Mouse (Mus musculus): ENCODE measurements around the gene Gpr63. TPM values are rescaled to one million over a fixed set of nuclear protein-coding genes. Genes with fewer than 3 reads are reported as not detected.
A peak's percentile ranks its signal among the peaks of the same experiment; 100 is the strongest.
"Not testable (repeated sequence)": the region's sequence is repeated elsewhere in the genome, so short reads cannot be mapped to it uniquely, and the experiment has no call there.

Gpr63 gene
- 1.6 and 2.0 TPM in 2 replicates for polyA plus RNA-seq (2015; fragmentation: Nextera tagmentation; extraction: Ambion mirVana)

- Histone ChIP-seq H3K27me3 (replicated peaks) (no peaks in the 10 kb centered on the region), H3K4me2 (peak within 1 kb of the TSS; percentile 71), H3K9ac (peak within 1 kb of the TSS; percentile 85), H3K9me3 (no peaks in the 10 kb centered on the region), H3K36me3 (replicated peaks) (no peaks in the 10 kb centered on the region), H3K4me1 (peaks cover 8% of the 10 kb centered on the region), H3K4me3 (peak within 1 kb of the TSS; percentile 73), H3K27ac (peak within 1 kb of the TSS; percentile 92)
- WGBS: under 1% methylated on average over 57 of the region's 78 CpGs
- peak; percentile 99 for ATAC-seq (replicated peaks)
These were observed at the start of gene Gpr63 for GRCm38 (mm10) chr4:24966299-24966991. Gene Gpr63, plus strand, starts transcription at chr4:24966407.

GRCm38 (mm10) chr4:24920006-24920577 is 46.1 kb upstream of the Gpr63 start:
- WGBS: 68% methylated on average over 5 of the region's 5 CpGs
- no peaks in the 10 kb centered on the region for H3K27me3 ChIP-seq (replicated peaks)
- no peak for ATAC-seq (replicated peaks)

GRCm38 (mm10) chr4:24924726-24925125 is 41.5 kb upstream of the Gpr63 start:
- H3K9ac ChIP-seq: no peak overlapping the region
- H3K9me3 ChIP-seq: no peaks in the 10 kb centered on the region
- no peak overlapping the region for H3K4me2 ChIP-seq
- no peak overlapping the region for H3K27ac ChIP-seq
- H3K27me3 ChIP-seq (replicated peaks): no peaks in the 10 kb centered on the region
- H3K4me3 ChIP-seq: no peak overlapping the region
- no peaks in the 10 kb centered on the region for H3K4me1 ChIP-seq
- H3K36me3 ChIP-seq (replicated peaks): no peaks in the 10 kb centered on the region
- no peak for ATAC-seq (replicated peaks)
- WGBS: 74% methylated on average over 2 of the region's 2 CpGs

More at GRCm38 (mm10) chr4:24920006-24920577, 46.1 kb upstream of the Gpr63 start:
- Histone ChIP-seq H3K4me1 (no peaks in the 10 kb centered on the region), H3K9me3 (no peaks in the 10 kb centered on the region), H3K27ac (no peak overlapping the region), H3K9ac (no peak overlapping the region), H3K4me3 (no peak overlapping the region), H3K4me2 (no peak overlapping the region), H3K36me3 (replicated peaks) (no peaks in the 10 kb centered on the region)

- 84% methylated on average over 5 of the region's 5 CpGs for WGBS
- Histone ChIP-seq H3K36me3 (replicated peaks) (no peaks in the 10 kb centered on the region), H3K9ac (no peak overlapping the region), H3K9me3 (no peaks in the 10 kb centered on the region), H3K4me1 (no peaks in the 10 kb centered on the region), H3K27ac (no peak overlapping the region), H3K4me2 (no peak overlapping the region), H3K27me3 (replicated peaks) (no peaks in the 10 kb centered on the region), H3K4me3 (no peak overlapping the region)
- no peak for ATAC-seq (replicated peaks)
These were observed 37.9 kb upstream of the Gpr63 start for GRCm38 (mm10) chr4:24928260-24928780.

GRCm38 (mm10) chr4:24928926-24929325 is 37.3 kb upstream of the Gpr63 start:
- no peak overlapping the region for H3K9ac ChIP-seq
- no peak for ATAC-seq (replicated peaks)
- no peaks in the 10 kb centered on the region for H3K9me3 ChIP-seq
- H3K27me3 ChIP-seq (replicated peaks): no peaks in the 10 kb centered on the region
- no peaks in the 10 kb centered on the region for H3K36me3 ChIP-seq (replicated peaks)
- H3K4me1 ChIP-seq: no peaks in the 10 kb centered on the region
- no peak overlapping the region for H3K27ac ChIP-seq
- WGBS: 85% methylated on average over 5 of the region's 5 CpGs
- H3K4me3 ChIP-seq: no peak overlapping the region
- H3K4me2 ChIP-seq: no peak overlapping the region

GRCm38 (mm10) chr4:24942728-24943424 is 23.3 kb upstream of the Gpr63 start:
- Histone ChIP-seq H3K4me3 (no peak overlapping the region), H3K27ac (0 out of 2 replicates have a peak overlapping the region, but pooled peaks have one; percentile 38)

GRCm38 (mm10) chr4:24965918-24966298 is 299 bp upstream of the Gpr63 start:
- H3K27ac ChIP-seq: peak overlapping the region; percentile 92
- no peak for ATAC-seq (replicated peaks)
- H3K9ac ChIP-seq: peak overlapping the region; percentile 85
- peak overlapping the region; percentile 73 for H3K4me3 ChIP-seq
- H3K4me2 ChIP-seq: peak overlapping the region; percentile 71
- H3K4me1 ChIP-seq: peaks cover 8% of the 10 kb centered on the region
- WGBS: 9% methylated on average over 8 of the region's 8 CpGs
- no peaks in the 10 kb centered on the region for H3K36me3 ChIP-seq (replicated peaks)
- H3K9me3 ChIP-seq: no peaks in the 10 kb centered on the region
- no peaks in the 10 kb centered on the region for H3K27me3 ChIP-seq (replicated peaks)

More at GRCm38 (mm10) chr4:24942728-24943424, 23.3 kb upstream of the Gpr63 start:
- Histone ChIP-seq H3K9ac (no peak overlapping the region), H3K4me1 (no peaks in the 10 kb centered on the region), H3K4me2 (no peak overlapping the region), H3K36me3 (replicated peaks) (no peaks in the 10 kb centered on the region), H3K9me3 (no peaks in the 10 kb centered on the region), H3K27me3 (replicated peaks) (no peaks in the 10 kb centered on the region)
- no peak for ATAC-seq (replicated peaks)
- WGBS: 35% methylated on average over 6 of the region's 6 CpGs

- peak overlapping the region; percentile 73 for H3K4me3 ChIP-seq
- no peak for ATAC-seq (replicated peaks)
- H3K9ac ChIP-seq: peak overlapping the region; percentile 85; the same call in 1 of the 2 replicates
- H3K27ac ChIP-seq: no peak overlapping the region
- H3K27me3 ChIP-seq (replicated peaks): no peaks in the 10 kb centered on the region
- peaks cover 8% of the 10 kb centered on the region for H3K4me1 ChIP-seq
- no peaks in the 10 kb centered on the region for H3K9me3 ChIP-seq
- no peaks in the 10 kb centered on the region for H3K36me3 ChIP-seq (replicated peaks)
- H3K4me2 ChIP-seq: peak overlapping the region; percentile 71
- WGBS: 16% methylated on average over 7 of the region's 7 CpGs
These were observed 1.0 kb downstream of the Gpr63 start for GRCm38 (mm10) chr4:24967251-24967650.

- Histone ChIP-seq H3K4me1 (no peaks in the 10 kb centered on the region), H3K9me3 (no peaks in the 10 kb centered on the region), H3K4me3 (no peak overlapping the region), H3K27me3 (replicated peaks) (no peaks in the 10 kb centered on the region), H3K9ac (no peak overlapping the region), H3K36me3 (replicated peaks) (no peaks in the 10 kb centered on the region), H3K4me2 (no peak overlapping the region), H3K27ac (no peak overlapping the region)
- 43% methylated on average over 4 of the region's 4 CpGs for WGBS
- ATAC-seq (replicated peaks): no peak
These were observed 12.4 kb downstream of the Gpr63 start for GRCm38 (mm10) chr4:24978589-24978988.

- H3K4me3 ChIP-seq: no peak overlapping the region
- 87% methylated on average over 5 of the region's 5 CpGs for WGBS
- H3K27me3 ChIP-seq (replicated peaks): no peaks in the 10 kb centered on the region
- no peak for ATAC-seq (replicated peaks)
- no peak overlapping the region for H3K9ac ChIP-seq
- H3K4me1 ChIP-seq: no peaks in the 10 kb centered on the region
- no peaks in the 10 kb centered on the region for H3K9me3 ChIP-seq
- no peak overlapping the region for H3K27ac ChIP-seq
- no peak overlapping the region for H3K4me2 ChIP-seq
- no peaks in the 10 kb centered on the region for H3K36me3 ChIP-seq (replicated peaks)
These were observed 19.4 kb downstream of the Gpr63 start for GRCm38 (mm10) chr4:24985612-24986011.

- H3K36me3 ChIP-seq (replicated peaks): no peaks in the 10 kb centered on the region
- 85% methylated on average over 2 of the region's 2 CpGs for WGBS
These were observed 25.3 kb downstream of the Gpr63 start for GRCm38 (mm10) chr4:24991475-24991874.

GRCm38 (mm10) chr4:25009328-25009727 is 43.1 kb downstream of the Gpr63 start:
- WGBS: 91% methylated on average over 8 of the region's 8 CpGs
- H3K9ac ChIP-seq; ATAC-seq (replicated peaks); H3K9me3 ChIP-seq; H3K4me2 ChIP-seq; H3K27ac ChIP-seq; H3K4me3 ChIP-seq; H3K4me1 ChIP-seq; H3K27me3 ChIP-seq (replicated peaks): not testable (repeated sequence)
- peaks cover 14% of the 10 kb centered on the region; the same call in 1 of the 2 replicates for H3K36me3 ChIP-seq (replicated peaks)

More at GRCm38 (mm10) chr4:24991475-24991874, 25.3 kb downstream of the Gpr63 start:
- H3K27ac ChIP-seq: no peak overlapping the region
- H3K4me3 ChIP-seq: no peak overlapping the region
- no peak overlapping the region for H3K9ac ChIP-seq
- no peaks in the 10 kb centered on the region for H3K4me1 ChIP-seq
- H3K4me2 ChIP-seq: no peak overlapping the region
- H3K9me3 ChIP-seq: no peaks in the 10 kb centered on the region
- no peaks in the 10 kb centered on the region for H3K27me3 ChIP-seq (replicated peaks)
- no peak for ATAC-seq (replicated peaks)
